Mouse (Mus musculus): ENCODE measurements around the gene Csf3.

Gene Csf3

DNA sequence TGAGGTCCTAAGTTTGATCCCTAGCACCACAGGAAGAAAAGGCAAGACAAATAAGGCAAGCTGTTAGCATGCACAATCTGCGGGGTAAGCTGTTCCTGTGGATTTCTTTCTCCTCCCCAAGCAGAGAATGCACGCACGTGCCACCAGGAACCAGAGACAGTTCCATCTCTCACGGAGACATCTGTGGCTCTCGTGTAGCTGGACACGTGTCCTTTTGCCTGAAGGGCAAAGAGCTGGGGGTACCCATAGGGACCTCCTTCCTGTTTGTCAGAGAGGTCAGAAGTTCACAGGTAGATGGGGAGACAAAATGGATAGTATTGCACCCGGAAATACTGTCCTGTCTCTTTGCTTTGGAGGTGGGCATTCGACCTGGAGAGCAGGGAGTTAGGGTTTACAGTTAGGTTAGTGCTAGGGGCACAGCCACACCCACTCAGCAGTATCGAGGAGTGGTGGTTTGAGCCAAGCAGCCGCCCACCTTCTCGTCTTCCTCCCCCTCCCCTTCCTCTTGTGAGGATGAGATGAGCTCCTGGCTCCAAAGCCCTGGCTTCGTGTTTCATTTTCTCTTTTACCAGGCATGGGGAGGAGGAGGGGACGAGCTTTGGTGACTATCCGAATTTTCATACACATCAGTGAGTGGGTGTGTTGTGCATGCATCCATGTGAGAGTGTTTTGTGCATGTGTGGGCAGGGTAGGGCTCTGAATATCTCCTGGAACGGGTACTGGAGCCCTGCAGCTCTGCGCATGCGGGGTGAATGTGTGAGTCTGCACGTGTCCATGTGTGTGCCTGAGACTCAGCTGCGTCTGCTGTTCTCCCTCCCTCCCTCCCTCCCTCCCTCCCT is 46.0 kb downstream of the Csf3 start:
- in situ Hi-C loops (cut with MboI, MseI): loop anchor here (5.0 kb wide), 1 partner anchor 35 kb away; no protein-coding TSS in a partner anchor

DNA sequence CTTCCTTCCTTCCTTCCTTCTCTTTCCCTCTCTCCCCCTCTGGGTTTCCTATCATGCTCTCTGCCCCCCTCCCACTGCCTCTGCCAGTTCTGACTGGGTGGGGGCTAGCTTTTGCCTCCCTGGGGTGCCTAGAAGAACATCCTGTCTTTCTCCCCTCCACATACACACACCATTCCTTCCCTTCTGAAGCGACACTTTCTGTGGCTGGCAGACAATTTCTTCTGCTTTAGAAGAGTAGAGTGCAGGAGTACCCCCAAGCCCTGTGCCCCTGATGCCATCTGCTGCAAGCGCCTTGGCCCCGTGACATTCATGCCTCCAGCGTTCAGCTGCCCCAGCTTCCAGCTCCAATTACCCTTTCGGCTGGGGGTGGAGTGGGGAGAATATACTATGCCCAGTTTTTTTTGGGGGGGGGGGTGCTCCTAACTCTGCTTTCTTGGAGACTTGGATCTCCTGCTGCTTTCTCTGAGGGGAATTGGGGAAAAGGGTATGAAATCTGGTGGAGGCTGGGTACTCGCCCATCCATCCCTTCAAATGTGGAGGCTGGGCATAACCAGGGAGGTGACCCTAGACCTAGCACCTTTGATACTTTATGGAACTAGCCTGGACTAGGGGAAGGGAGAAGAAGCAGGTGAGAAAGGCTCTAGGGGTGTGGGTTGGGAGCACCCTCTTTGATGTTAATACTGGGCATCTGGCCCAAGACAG is 46.9 kb downstream of the Csf3 start:
- in situ Hi-C loops (cut with MboI, MseI): loop anchor here (5.0 kb wide), 1 partner anchor 34 kb away; no protein-coding TSS in a partner anchor

GRCm38 (mm10) chr11:98748506-98749416 is 47.7 kb downstream of the Csf3 start:
- in situ Hi-C loops (cut with MboI, MseI): loop anchor here (5.0 kb wide), 1 partner anchor 34 kb away; no protein-coding TSS in a partner anchor

GRCm38 (mm10) chr11:98749716-98750115 is 48.7 kb downstream of the Csf3 start:
- in situ Hi-C loops (cut with MboI, MseI): loop anchor here (5.0 kb wide), 1 partner anchor 33 kb away; no protein-coding TSS in a partner anchor

GRCm38 (mm10) chr11:98750351-98751201 is 49.5 kb downstream of the Csf3 start:
- in situ Hi-C loops (cut with MboI, MseI): no loop called here

DNA sequence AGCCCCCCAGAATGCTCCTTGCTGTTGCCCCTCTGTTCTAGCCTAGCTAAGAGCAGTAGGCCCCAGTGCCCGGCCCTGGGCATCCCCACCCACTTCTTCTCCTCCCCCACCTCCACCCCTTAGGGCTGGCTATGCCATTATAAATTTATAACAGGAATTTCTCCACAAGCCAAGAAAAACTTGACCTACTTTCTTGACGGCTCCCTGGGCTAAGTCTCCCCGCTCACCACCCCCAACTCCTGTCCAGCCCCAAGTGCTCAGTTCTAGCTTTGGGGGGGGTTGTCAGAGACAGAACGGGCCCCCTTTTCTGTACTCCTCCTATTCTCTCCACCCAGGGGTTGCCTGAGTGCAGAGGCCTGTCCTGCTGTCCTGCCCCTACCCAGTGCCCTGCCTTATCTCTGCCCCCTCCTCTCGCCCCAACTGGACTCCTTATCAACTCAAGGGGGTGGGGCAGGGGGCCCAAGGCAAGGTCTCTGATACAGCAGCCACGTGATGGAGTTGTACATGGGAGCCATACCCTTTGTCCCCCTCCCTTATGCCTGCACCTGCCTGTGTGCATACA is 50.2 kb downstream of the Csf3 start:
- in situ Hi-C loops (cut with MboI, MseI): no loop called here

- in situ Hi-C loops (cut with MboI, MseI): no loop called here
Measured at GRCm38 (mm10) chr11:98752562-98753140, 51.6 kb downstream of the Csf3 start.
